ENCODE assay signal across 9 mouse cellular contexts in genomic region chr7:45366652-45367019, GRCm38 (mm10). TPM values are rescaled to one million over a fixed set of nuclear protein-coding genes. Genes with fewer than 3 reads are reported as not detected.
DNase-seq lines count a peak whose midpoint lies in the region; ATAC-seq and TF ChIP-seq lines count a peak whose summit lies in the region.
"Had no signal": no experiment of that assay in that cellular context is flagged by ENCODE, and none has a peak within 500 bp of the region (broad histone marks: within the 10 kb centered on the region; RNA-seq: fewer than 3 reads in every experiment).

Gene Ppfia3 (minus strand): TSS chr7:45367019.

- no peak for ATAC-seq in heart, embryonic 14.5 days (ENCODE audit: insufficient number of reproducible peaks, insufficient read depth, low FRiP score, low read depth)
- no peak for ATAC-seq in heart, postnatal 0 days (ENCODE audit: insufficient read depth, low read depth)
- ATAC-seq in limb, embryonic 15.5 days (ENCODE audit: insufficient number of reproducible peaks, low FRiP score, low TSS enrichment, low read depth): 0 out of 2 replicates have a peak, but pooled peaks have one; percentile 9

- H3K4me1 ChIP-seq in heart, embryonic 14.5 days (ENCODE audit: control insufficient read depth in 2 of 2, insufficient read depth in 2 of 2, low read length in 2 of 2): peaks cover 12 to 33% of the 10 kb centered on the region in 2 experiments
- H3K4me1 ChIP-seq in ES-E14 (ENCODE audit: control insufficient read depth in 2 of 2, insufficient read depth in 2 of 2, low read length in 2 of 2, poor library complexity in 1 of 2): peaks cover 2 to 18% of the 10 kb centered on the region in 2 experiments; a peak in 3 of 4 replicates
- peaks cover 30% of the 10 kb centered on the region for H3K4me1 ChIP-seq in heart, postnatal 0 days (ENCODE audit: control insufficient read depth, insufficient read depth)
- peaks cover 36% of the 10 kb centered on the region for H3K4me1 ChIP-seq in limb, embryonic 15.5 days

- peak within 1 kb of the TSS; percentile 62 to 78 for H3K4me3 ChIP-seq in heart, embryonic 14.5 days (ENCODE audit: control insufficient read depth in 1 of 2, insufficient read depth in 1 of 2, low read depth in 1 of 2, low read length in 2 of 2)
- peak within 1 kb of the TSS; percentile 73 to 81 for H3K4me3 ChIP-seq in ES-E14 (ENCODE audit: insufficient read depth in 1 of 2, low read depth in 1 of 2, low read length in 2 of 2, poor library complexity in 1 of 2, severe bottlenecking in 1 of 2)
- H3K4me3 ChIP-seq in heart, postnatal 0 days (ENCODE audit: low read depth, low read length): peak within 1 kb of the TSS; percentile 57
- peak within 1 kb of the TSS; percentile 58 for H3K4me3 ChIP-seq in limb, embryonic 15.5 days

- H3K9me3 ChIP-seq in heart, embryonic 14.5 days (ENCODE audit: control insufficient read depth, low read length): no peaks in the 10 kb centered on the region
- no peaks in the 10 kb centered on the region for H3K9me3 ChIP-seq in ES-E14 (ENCODE audit: control insufficient read depth, insufficient read depth, low read depth, low read length)
- no peaks in the 10 kb centered on the region for H3K9me3 ChIP-seq in heart, postnatal 0 days (replicated peaks; ENCODE audit: control insufficient read depth, low read length)
- H3K9me3 ChIP-seq in limb, embryonic 15.5 days: no peaks in the 10 kb centered on the region

- peak within 1 kb of the TSS; percentile 99 for H3K4me2 ChIP-seq in heart, embryonic 14.5 days (ENCODE audit: low read length)
- peak within 1 kb of the TSS; percentile 97 for H3K4me2 ChIP-seq in heart, postnatal 0 days (ENCODE audit: low read depth, low read length)
- H3K4me2 ChIP-seq in limb, embryonic 15.5 days: peak within 1 kb of the TSS; percentile 95

- peak within 1 kb of the TSS in 1 of 2 experiments; percentile 36; a peak in 2 of 4 replicates for H3K27ac ChIP-seq in heart, embryonic 14.5 days (replicated peaks in 1 of 2; ENCODE audit: control insufficient read depth in 1 of 2, insufficient read depth in 1 of 2, low read depth in 2 of 2, low read length in 2 of 2)
- H3K27ac ChIP-seq in ES-E14 (ENCODE audit: insufficient read depth, low read depth, low read length, poor library complexity, severe bottlenecking): peak within 1 kb of the TSS; percentile 33; the same call in 1 of the 2 replicates
- H3K27ac ChIP-seq in heart, postnatal 0 days (ENCODE audit: low read depth): peak within 1 kb of the TSS; percentile 37; the same call in 1 of the 2 replicates
- peak within 1 kb of the TSS; percentile 39; the same call in 1 of the 2 replicates for H3K27ac ChIP-seq in limb, embryonic 15.5 days

- no peaks in the 10 kb centered on the region for H3K36me3 ChIP-seq in heart, embryonic 14.5 days (ENCODE audit: control insufficient read depth, insufficient read depth, low read length)
- peaks cover 2% of the 10 kb centered on the region; the same call in 1 of the 2 replicates for H3K36me3 ChIP-seq in ES-E14 (ENCODE audit: control insufficient read depth, insufficient read depth, low read length, poor library complexity, severe bottlenecking)
- no peaks in the 10 kb centered on the region for H3K36me3 ChIP-seq in heart, postnatal 0 days (replicated peaks; ENCODE audit: control insufficient read depth, insufficient read depth, low read length)
- H3K36me3 ChIP-seq in limb, embryonic 15.5 days: no peaks in the 10 kb centered on the region

- TF ChIP-seq CTCF in heart, postnatal 0 days (IDR thresholded peaks at IDR 0.05; ENCODE audit: low read depth): no peak

- 1% methylated on average over 23 of the region's 26 CpGs for WGBS in heart, embryonic 14.5 days
- 2% methylated on average over 17 of the region's 26 CpGs for WGBS in heart, postnatal 0 days
- WGBS in limb, embryonic 15.5 days: under 1% methylated on average over 25 of the region's 26 CpGs

- peaks cover 67% of the 10 kb centered on the region for H3K27me3 ChIP-seq in heart, embryonic 14.5 days (ENCODE audit: control insufficient read depth, insufficient read depth, low read length)
- H3K27me3 ChIP-seq in heart, postnatal 0 days (ENCODE audit: control insufficient read depth, insufficient read depth, low read length): peaks cover 68% of the 10 kb centered on the region
- H3K27me3 ChIP-seq in limb, embryonic 15.5 days: peaks cover 65% of the 10 kb centered on the region
- H3K27me3 ChIP-seq: Patski had no signal

- no peak for DNase-seq in heart, postnatal 25 days (ENCODE audit: low spot score)
- DNase-seq in ES-E14 (ENCODE audit: low read depth, low spot score): no peak
- DNase-seq in heart, postnatal 0 days (ENCODE audit: low spot score): no peak
- DNase-seq in yolk sac, embryonic 10.5 days (ENCODE audit: low spot score): no peak
- DNase-seq in kidney, adult 11 months: no peak
- no peak for DNase-seq in adrenal gland, adult 18-20 months (ENCODE audit: low spot score in 2 of 2)

- TF ChIP-seq EP300 in heart, postnatal 0 days (IDR thresholded peaks at IDR 0.05; ENCODE audit: low read depth): no peak

- H3K9ac ChIP-seq in heart, embryonic 14.5 days (ENCODE audit: low read length): peak within 1 kb of the TSS; percentile 69
- peak within 1 kb of the TSS; percentile 83 for H3K9ac ChIP-seq in ES-E14 (ENCODE audit: insufficient read depth, low read depth, low read length, poor library complexity, severe bottlenecking)
- peak within 1 kb of the TSS; percentile 38 for H3K9ac ChIP-seq in heart, postnatal 0 days (replicated peaks; ENCODE audit: low read depth, low read length)
- peak within 1 kb of the TSS; percentile 59 for H3K9ac ChIP-seq in limb, embryonic 15.5 days

- in situ Hi-C loops in ES-E14 (cut with MboI; ENCODE audit: low sequenced_read_pairs in 2 of 2, unreplicated experiment in 2 of 2): no loop called here

- intact Hi-C loops in heart, postnatal 25 days (cut with DNase I): loop anchor here (2.0 kb wide), 1 partner anchor 34 kb away; the partner anchor contains the start of gene Trpm4

TF ChIP-seq in ES-E14, 5 proteins besides CTCF, POLR2A, EP300 and RAD21:
- TF ChIP-seq MAFK (IDR thresholded peaks at IDR 0.05; ENCODE audit: insufficient read depth, low read depth, low read length) (no peak), ZNF384 (IDR thresholded peaks at IDR 0.05; ENCODE audit: low read depth, low read length) (no peak), HCFC1 (IDR thresholded peaks at IDR 0.05; ENCODE audit: borderline replicate concordance, insufficient read depth, low read length) (no peak), ZC3H11A (IDR thresholded peaks at IDR 0.05; ENCODE audit: borderline replicate concordance, low read depth, low read length) (no peak), CHD2 (IDR thresholded peaks at IDR 0.05; ENCODE audit: low read depth, low read length) (no peak)

RNA-seq across cellular contexts. Expression of gene Ppfia3, which starts in this region (rescaled TPM):
- 2.7 and 2.8 TPM in 2 replicates for polyA plus RNA-seq in heart, embryonic 14.5 days (2014; fragmentation: Nextera tagmentation; extraction: Ambion mirVana)
- under 1 TPM; 0.18 to 0.25 TPM for total RNA-seq in heart, postnatal 25 days (2021)
- total RNA-seq in ES-E14 (2012; rRNA removed): 6.9 and 12.6 TPM in 2 replicates
- total RNA-seq in heart, postnatal 0 days (2014; rRNA removed; ENCODE audit: low replicate concordance): 0.15 and 1.8 TPM in 2 replicates
- polyA plus RNA-seq in heart, postnatal 0 days (2015; fragmentation: Nextera tagmentation; extraction: Ambion mirVana): 0.58 and 0.68 TPM in 2 replicates
- polyA plus RNA-seq in limb, embryonic 15.5 days (2015; fragmentation: Nextera tagmentation; extraction: Ambion mirVana): 7.8 and 9.1 TPM in 2 replicates
- total RNA-seq in adrenal gland, adult 18-20 months (2021): 1 to 10 TPM; 1.7 to 3.2 TPM
